Mouse (Mus musculus): ENCODE data around the gene Gm49378. TPM values are rescaled to one million over a fixed set of nuclear protein-coding genes. Genes with fewer than 3 reads are reported as not detected.

Gene Gm49378
- polyA plus RNA-seq, 2 experiments: 2.0 to 2.9 TPM

- WGBS (ENCODE audit: insufficient replicate concordance): under 1% methylated on average over 38 of the region's 38 CpGs
- peak within 1 kb of the TSS; percentile 90 for H3K27ac ChIP-seq
- H3K4me2 ChIP-seq (ENCODE audit: low read depth): peak within 1 kb of the TSS; percentile 95
- DNase-seq (ENCODE audit: low read depth in 3 of 3, low spot score in 3 of 3) (peak; percentile 90 to 94 (median 92)), ATAC-seq (ENCODE audit: insufficient read depth) (peak; percentile 98)
- H3K4me1 ChIP-seq (replicated peaks; ENCODE audit: control insufficient read depth in 2 of 2, insufficient read depth in 2 of 2, low read length in 1 of 2): peaks cover 3 to 4% of the 10 kb centered on the region in 2 experiments; a peak in 2 of 4 replicates
- peaks cover 20% of the 10 kb centered on the region for H3K36me3 ChIP-seq (replicated peaks; ENCODE audit: control insufficient read depth, insufficient read depth, low read depth)
- no peaks in the 10 kb centered on the region for H3K27me3 ChIP-seq (ENCODE audit: control insufficient read depth, insufficient read depth, low read length)
- peak within 1 kb of the TSS; percentile 90 for H3K9ac ChIP-seq (replicated peaks)
- TF ChIP-seq EP300 (IDR thresholded peaks at IDR 0.05; ENCODE audit: low read depth) (no peak), CTCF (IDR thresholded peaks at IDR 0.05; ENCODE audit: low read depth) (no peak)
- no peaks in the 10 kb centered on the region for H3K9me3 ChIP-seq (ENCODE audit: control insufficient read depth, low read length)
- peak within 1 kb of the TSS; percentile 90 to 99 for H3K4me3 ChIP-seq (ENCODE audit: insufficient read depth in 1 of 2, low read depth in 2 of 2, low read length in 2 of 2)
Observed at GRCm38 (mm10) chr14:55671833-55672740, 34.4 kb upstream of the Gm49378 start, which contains the start of the genes Gmpr2 and Nedd8. Gmpr2 (plus strand) TSS chr14:55671941. Nedd8 (minus strand) TSS chr14:55672124.

DNA sequence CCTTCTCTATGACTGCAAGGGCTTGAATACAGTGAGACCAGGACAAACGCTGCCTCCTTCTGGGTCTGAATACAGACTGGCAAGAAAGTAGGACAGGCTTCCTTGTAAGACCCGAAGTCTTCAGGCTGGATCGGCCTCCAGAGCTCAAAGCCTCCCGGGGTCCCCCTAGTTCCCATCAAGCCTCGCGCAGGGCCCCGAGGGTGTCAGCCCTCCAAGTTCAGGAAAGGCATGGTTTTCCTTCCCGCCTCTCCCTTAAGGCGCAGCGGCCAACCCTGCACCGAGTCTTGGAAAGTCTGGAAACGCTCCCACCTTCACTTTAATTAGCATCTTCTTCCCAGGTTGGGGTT lies 33.8 kb upstream of the Gm49378 start:
- TF ChIP-seq EP300 (IDR thresholded peaks at IDR 0.05; ENCODE audit: low read depth) (no peak), CTCF (IDR thresholded peaks at IDR 0.05; ENCODE audit: low read depth) (no peak)
- H3K9me3 ChIP-seq (ENCODE audit: control insufficient read depth, low read length): no peaks in the 10 kb centered on the region
- H3K9ac ChIP-seq (replicated peaks): peak overlapping the region; percentile 90
- DNase-seq (ENCODE audit: low read depth in 3 of 3, low spot score in 3 of 3) (no peak), ATAC-seq (ENCODE audit: insufficient read depth) (peak; percentile 17; the same call in 1 of the 2 replicates)
- H3K27ac ChIP-seq: peak overlapping the region; percentile 90
- peaks cover 16% of the 10 kb centered on the region for H3K36me3 ChIP-seq (replicated peaks; ENCODE audit: control insufficient read depth, insufficient read depth, low read depth)
- H3K4me2 ChIP-seq (ENCODE audit: low read depth): peak overlapping the region; percentile 95
- peak overlapping the region; percentile 90 to 99 for H3K4me3 ChIP-seq (ENCODE audit: insufficient read depth in 1 of 2, low read depth in 2 of 2, low read length in 2 of 2)
- H3K27me3 ChIP-seq (ENCODE audit: control insufficient read depth, insufficient read depth, low read length): no peaks in the 10 kb centered on the region
- WGBS (ENCODE audit: insufficient replicate concordance): 0% methylated on average over 12 of the region's 12 CpGs
- H3K4me1 ChIP-seq (replicated peaks; ENCODE audit: control insufficient read depth in 2 of 2, insufficient read depth in 2 of 2, low read length in 1 of 2): peaks cover 3 to 4% of the 10 kb centered on the region in 2 experiments; a peak in 2 of 4 replicates

GRCm38 (mm10) chr14:55660636-55661035 lies 22.9 kb upstream of the Gm49378 start:
- peaks cover 8 to 9% of the 10 kb centered on the region in 2 experiments; a peak in 3 of 4 replicates for H3K4me1 ChIP-seq (replicated peaks; ENCODE audit: control insufficient read depth in 2 of 2, insufficient read depth in 2 of 2, low read length in 1 of 2)
- WGBS (ENCODE audit: insufficient replicate concordance): 47% methylated on average over 2 of the region's 2 CpGs
- H3K4me2 ChIP-seq (ENCODE audit: low read depth): peak overlapping the region; percentile 69
- H3K9me3 ChIP-seq (ENCODE audit: control insufficient read depth, low read length): no peaks in the 10 kb centered on the region
- peak overlapping the region in 1 of 2 experiments; percentile 70; a peak in 3 of 4 replicates for H3K4me3 ChIP-seq (ENCODE audit: insufficient read depth in 1 of 2, low read depth in 2 of 2, low read length in 2 of 2)
- DNase-seq (ENCODE audit: low read depth in 3 of 3, low spot score in 3 of 3) (no peak), ATAC-seq (ENCODE audit: insufficient read depth) (no peak)
- no peaks in the 10 kb centered on the region for H3K27me3 ChIP-seq (ENCODE audit: control insufficient read depth, insufficient read depth, low read length)
- no peak overlapping the region for H3K27ac ChIP-seq
- H3K36me3 ChIP-seq (replicated peaks; ENCODE audit: control insufficient read depth, insufficient read depth, low read depth): peaks cover 17% of the 10 kb centered on the region
- peak overlapping the region; percentile 74; the same call in 1 of the 2 replicates for H3K9ac ChIP-seq (replicated peaks)
- TF ChIP-seq EP300 (IDR thresholded peaks at IDR 0.05; ENCODE audit: low read depth) (no peak), CTCF (IDR thresholded peaks at IDR 0.05; ENCODE audit: low read depth) (no peak)

DNA sequence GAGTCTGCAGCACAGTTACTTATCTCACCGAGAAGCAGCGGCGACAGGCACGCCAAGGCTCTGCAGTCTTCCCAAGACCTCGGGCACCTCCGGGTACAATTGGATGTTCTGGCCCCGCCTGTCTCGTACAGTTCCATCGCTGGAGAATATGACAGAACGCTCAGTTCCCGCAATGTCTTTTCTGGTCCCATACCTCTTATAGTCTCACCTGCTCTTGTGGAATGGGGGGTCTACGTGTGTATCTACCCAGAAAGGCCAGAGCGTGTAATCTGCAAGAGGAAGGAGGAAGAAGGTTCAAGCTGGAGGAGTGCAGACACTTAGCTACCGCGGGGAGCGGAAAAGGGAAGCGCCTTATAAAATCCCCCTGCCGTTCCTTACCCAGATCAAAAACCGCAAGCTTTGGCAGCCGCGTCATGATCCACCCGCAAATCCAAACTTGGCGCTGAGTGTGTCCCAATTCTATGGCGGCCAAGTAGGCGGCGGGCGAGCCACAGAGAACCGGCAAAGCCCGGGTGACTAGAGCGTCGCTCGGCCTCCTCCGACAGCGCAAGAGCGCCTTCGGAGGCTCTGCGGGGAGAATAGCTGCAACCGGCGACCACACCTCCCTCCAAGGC lies 22.4 kb upstream of the Gm49378 start, which contains the start of gene Mdp1:
Gene Mdp1 (minus strand): TSS at position 549 of the 614 bp plus-strand sequence.
- peaks cover 8 to 9% of the 10 kb centered on the region in 2 experiments; a peak in 3 of 4 replicates for H3K4me1 ChIP-seq (replicated peaks; ENCODE audit: control insufficient read depth in 2 of 2, insufficient read depth in 2 of 2, low read length in 1 of 2)
- H3K36me3 ChIP-seq (replicated peaks; ENCODE audit: control insufficient read depth, insufficient read depth, low read depth): peaks cover 17% of the 10 kb centered on the region
- H3K27ac ChIP-seq: peak within 1 kb of the TSS; percentile 38
- H3K27me3 ChIP-seq (ENCODE audit: control insufficient read depth, insufficient read depth, low read length): no peaks in the 10 kb centered on the region
- H3K9me3 ChIP-seq (ENCODE audit: control insufficient read depth, low read length): no peaks in the 10 kb centered on the region
- DNase-seq (ENCODE audit: low read depth in 3 of 3, low spot score in 3 of 3) (peak; percentile 73 to 83 (median 74)), ATAC-seq (ENCODE audit: insufficient read depth) (peak; percentile 95)
- peak within 1 kb of the TSS; percentile 74 for H3K9ac ChIP-seq (replicated peaks)
- peak within 1 kb of the TSS; percentile 70 to 88 for H3K4me3 ChIP-seq (ENCODE audit: insufficient read depth in 1 of 2, low read depth in 2 of 2, low read length in 2 of 2)
- H3K4me2 ChIP-seq (ENCODE audit: low read depth): peak within 1 kb of the TSS; percentile 69
- TF ChIP-seq EP300 (IDR thresholded peaks at IDR 0.05; ENCODE audit: low read depth): no peak
- peak; percentile 80 for TF ChIP-seq CTCF (IDR thresholded peaks at IDR 0.05; ENCODE audit: low read depth)
- under 1% methylated on average over 39 of the region's 39 CpGs for WGBS (ENCODE audit: insufficient replicate concordance)
